Mouse (Mus musculus) G1E (cell line): ENCODE measurements around the gene Cse1l.

Experiments used
- CTCF ChIP-seq: IDR thresholded peaks from 2 replicates; pipeline ENCODE4 v1.5.1; 2012; ENCODE audit warnings: low read depth, low read length, inconsistent platforms, mixed read lengths
- GATA1 ChIP-seq: IDR thresholded peaks from 2 replicates; pipeline ENCODE4 v1.6.1; 2012; ENCODE audit warnings: borderline replicate concordance, low read length, inconsistent platforms, mixed read lengths
- POLR2AphosphoS5 ChIP-seq: IDR thresholded peaks from 2 replicates; pipeline ENCODE4 v1.6.1; 2012; ENCODE audit warnings: low read depth, low read length, inconsistent platforms; ENCODE audit not compliant: insufficient replicate concordance
- TAL1 ChIP-seq: conservative IDR thresholded peaks from 2 replicates; pipeline ENCODE4 v1.6.1; 2012; ENCODE audit warnings: low read depth, low read length, inconsistent platforms, mixed read lengths

- TF ChIP-seq GATA1 (no peak), CTCF (no peak), TAL1 (no peak), POLR2AphosphoS5 (no peak)
These were observed 42.4 kb downstream of the Cse1l start for GRCm38 (mm10) chr2:166948246-166948645.
